21 mouse cellular contexts compared by ENCODE assay signal in genomic region chr19:9864856-9865255, GRCm38 (mm10). TPM values are rescaled to one million over a fixed set of nuclear protein-coding genes. Genes with fewer than 3 reads are reported as not detected.
DNase-seq lines count a peak whose midpoint lies in the region; ATAC-seq and TF ChIP-seq lines count a peak whose summit lies in the region.
"Had no signal": no experiment of that assay in that cellular context is flagged by ENCODE, and none has a peak within 500 bp of the region (broad histone marks: within the 10 kb centered on the region; RNA-seq: fewer than 3 reads in every experiment).

No protein-coding gene starts in this region.

- no peaks in the 10 kb centered on the region for H3K4me1 ChIP-seq in limb, embryonic 14.5 days (ENCODE audit: control insufficient read depth, insufficient read depth, low read length)
- H3K4me1 ChIP-seq in limb, embryonic 10.5 days: no peaks in the 10 kb centered on the region
- H3K4me1 ChIP-seq in midbrain, embryonic 11.5 days (ENCODE audit: control insufficient read depth, insufficient read depth, low read length): no peaks in the 10 kb centered on the region
- no peaks in the 10 kb centered on the region for H3K4me1 ChIP-seq in midbrain, embryonic 16.5 days (ENCODE audit: control insufficient read depth, insufficient read depth, low read length)
- no peaks in the 10 kb centered on the region; the same call in 1 of the 2 replicates for H3K4me1 ChIP-seq in embryonic fibroblast, embryonic 13.5 days (ENCODE audit: control insufficient read depth, insufficient read depth, low read length)
- H3K4me1 ChIP-seq: embryonic facial prominence, embryonic 15.5 days; forebrain, embryonic 12.5 days; heart, embryonic 12.5 days; hindbrain, embryonic 15.5 days had no signal

- no peaks in the 10 kb centered on the region for H3K9me3 ChIP-seq in limb, embryonic 14.5 days (ENCODE audit: control insufficient read depth, low read length)
- no peaks in the 10 kb centered on the region for H3K9me3 ChIP-seq in limb, embryonic 10.5 days (replicated peaks)
- no peaks in the 10 kb centered on the region for H3K9me3 ChIP-seq in midbrain, embryonic 11.5 days (ENCODE audit: control insufficient read depth, low read length)
- no peaks in the 10 kb centered on the region for H3K9me3 ChIP-seq in midbrain, embryonic 16.5 days (replicated peaks; ENCODE audit: control insufficient read depth, low read length, poor library complexity, severe bottlenecking)
- H3K9me3 ChIP-seq: embryonic facial prominence, embryonic 15.5 days; forebrain, embryonic 12.5 days; heart, embryonic 12.5 days; hindbrain, embryonic 15.5 days had no signal

- peak; percentile 51 for DNase-seq in limb, embryonic 14.5 days (ENCODE audit: low spot score)
- DNase-seq in limb, embryonic 10.5 days (ENCODE audit: low spot score): no peak
- DNase-seq in midbrain, embryonic 11.5 days (ENCODE audit: low spot score, missing footprints): peak; percentile 19
- DNase-seq in urinary bladder, postnatal 25 days (ENCODE audit: low spot score): no peak
- DNase-seq: adrenal gland, postnatal 14 days; cerebellum, adult 11-12 months; cerebellum, adult 9-10 months; cerebellum, postnatal 36 days; gastrocnemius, postnatal 14 days; heart, adult 2 months had no signal

- no peaks in the 10 kb centered on the region for H3K36me3 ChIP-seq in limb, embryonic 14.5 days (ENCODE audit: control insufficient read depth, insufficient read depth, low read length)
- peaks cover 6% of the 10 kb centered on the region for H3K36me3 ChIP-seq in limb, embryonic 10.5 days
- no peaks in the 10 kb centered on the region for H3K36me3 ChIP-seq in midbrain, embryonic 11.5 days (ENCODE audit: control insufficient read depth, insufficient read depth, low read length)
- no peaks in the 10 kb centered on the region for H3K36me3 ChIP-seq in midbrain, embryonic 16.5 days (ENCODE audit: control insufficient read depth, insufficient read depth, low read length)
- H3K36me3 ChIP-seq: embryonic facial prominence, embryonic 15.5 days; forebrain, embryonic 12.5 days; hindbrain, embryonic 15.5 days had no signal

- H3K4me3 ChIP-seq in limb, embryonic 14.5 days (replicated peaks; ENCODE audit: low read length): no peak overlapping the region
- H3K4me3 ChIP-seq in limb, embryonic 10.5 days: no peak overlapping the region
- H3K4me3 ChIP-seq in midbrain, embryonic 11.5 days (ENCODE audit: low read depth, low read length): no peak overlapping the region
- no peak overlapping the region for H3K4me3 ChIP-seq in midbrain, embryonic 16.5 days (ENCODE audit: low read depth, low read length)
- H3K4me3 ChIP-seq in embryonic fibroblast, embryonic 13.5 days (ENCODE audit: insufficient read depth, low read length): no peak overlapping the region
- H3K4me3 ChIP-seq: embryonic facial prominence, embryonic 15.5 days; forebrain, embryonic 12.5 days; heart, adult 2 months; heart, embryonic 12.5 days; hindbrain, embryonic 15.5 days had no signal

- WGBS in limb, embryonic 14.5 days: 33% methylated on average over 1 of the region's 1 CpGs
- 85% methylated on average over 1 of the region's 1 CpGs for whole genome bisulfite sequencing in limb, embryonic 10.5 days
- WGBS in midbrain, embryonic 11.5 days: 92% methylated on average over 1 of the region's 1 CpGs
- 93% methylated on average over 1 of the region's 1 CpGs for WGBS in midbrain, embryonic 16.5 days

- no peak for ATAC-seq in limb, embryonic 14.5 days (ENCODE audit: low FRiP score, low read depth)
- no peak for ATAC-seq in midbrain, embryonic 11.5 days (ENCODE audit: low FRiP score)
- no peak for ATAC-seq in midbrain, embryonic 16.5 days
- ATAC-seq: forebrain, embryonic 16.5 days had no signal

- no peak overlapping the region for H3K27ac ChIP-seq in limb, embryonic 14.5 days (replicated peaks; ENCODE audit: low read depth, low read length)
- H3K27ac ChIP-seq in limb, embryonic 10.5 days: no peak overlapping the region
- H3K27ac ChIP-seq in midbrain, embryonic 11.5 days (ENCODE audit: low read depth, low read length): no peak overlapping the region
- H3K27ac ChIP-seq in midbrain, embryonic 16.5 days (ENCODE audit: low read length): no peak overlapping the region
- H3K27ac ChIP-seq in embryonic fibroblast, embryonic 13.5 days (ENCODE audit: insufficient read depth, low read length): peak overlapping the region; percentile 91
- H3K27ac ChIP-seq: embryonic facial prominence, embryonic 15.5 days; forebrain, embryonic 12.5 days; heart, adult 2 months; hindbrain, embryonic 15.5 days had no signal

- no peak overlapping the region for H3K9ac ChIP-seq in limb, embryonic 14.5 days (ENCODE audit: low read depth, low read length, severe bottlenecking)
- no peak overlapping the region for H3K9ac ChIP-seq in midbrain, embryonic 11.5 days (ENCODE audit: low read length)
- H3K9ac ChIP-seq in midbrain, embryonic 16.5 days (ENCODE audit: low read depth, low read length): no peak overlapping the region
- H3K9ac ChIP-seq: embryonic facial prominence, embryonic 15.5 days; forebrain, embryonic 12.5 days; heart, embryonic 12.5 days; hindbrain, embryonic 15.5 days had no signal

- no peak for TF ChIP-seq CTCF in embryonic fibroblast, embryonic 13.5 days (IDR thresholded peaks at IDR 0.05; ENCODE audit: borderline replicate concordance, insufficient read depth, low read length)

- no peaks in the 10 kb centered on the region for H3K27me3 ChIP-seq in limb, embryonic 14.5 days (ENCODE audit: control insufficient read depth, insufficient read depth, low read length)
- H3K27me3 ChIP-seq in limb, embryonic 10.5 days (ENCODE audit: low read depth, poor library complexity, severe bottlenecking): no peaks in the 10 kb centered on the region
- H3K27me3 ChIP-seq in midbrain, embryonic 11.5 days (ENCODE audit: control insufficient read depth, insufficient read depth, low read length): no peaks in the 10 kb centered on the region
- no peaks in the 10 kb centered on the region for H3K27me3 ChIP-seq in midbrain, embryonic 16.5 days (ENCODE audit: control insufficient read depth, insufficient read depth, low read depth, low read length)
- H3K27me3 ChIP-seq: embryonic facial prominence, embryonic 15.5 days; forebrain, embryonic 12.5 days; heart, embryonic 12.5 days; hindbrain, embryonic 15.5 days had no signal

- H3K4me2 ChIP-seq in limb, embryonic 14.5 days (replicated peaks; ENCODE audit: low read depth, low read length, severe bottlenecking): no peak overlapping the region
- no peak overlapping the region for H3K4me2 ChIP-seq in midbrain, embryonic 11.5 days
- H3K4me2 ChIP-seq in midbrain, embryonic 16.5 days (ENCODE audit: low read length): no peak overlapping the region
- H3K4me2 ChIP-seq: embryonic facial prominence, embryonic 15.5 days; forebrain, embryonic 12.5 days; heart, embryonic 12.5 days; hindbrain, embryonic 15.5 days had no signal

- TF ChIP-seq POLR2A in limb, embryonic 14.5 days (IDR thresholded peaks at IDR 0.05; ENCODE audit: borderline replicate concordance, extremely low read depth, insufficient read depth, insufficient read length): no peak
- no peak for TF ChIP-seq POLR2A in embryonic fibroblast, embryonic 13.5 days (IDR thresholded peaks at IDR 0.05; ENCODE audit: low read depth, low read length)

RNA-seq across cellular contexts. Expression of gene Scgb2a2, which starts 17.5 kb away (rescaled TPM):
- not detected in 2 replicates for polyA plus RNA-seq in limb, embryonic 14.5 days (2012; rRNA removed)
- not detected in 2 replicates for polyA plus RNA-seq in limb, embryonic 14.5 days (2014; fragmentation: Nextera tagmentation; extraction: Ambion mirVana)
- polyA plus RNA-seq in limb, embryonic 10.5 days (2016; fragmentation: Nextera tagmentation; extraction: Ambion mirVana): not detected in 2 replicates
- not detected in 2 replicates for polyA plus RNA-seq in midbrain, embryonic 11.5 days (2014; fragmentation: Nextera tagmentation; extraction: Ambion mirVana)
- not detected in 2 replicates for polyA plus RNA-seq in midbrain, embryonic 16.5 days (2015; fragmentation: Nextera tagmentation; extraction: Ambion mirVana)
- not detected in 2 replicates for polyA plus RNA-seq in embryonic fibroblast, embryonic 13.5 days (2011; ENCODE audit: insufficient read length, low read depth, missing spikeins)
- polyA plus RNA-seq: embryonic facial prominence, embryonic 15.5 days; forebrain, embryonic 12.5 days; forebrain, embryonic 16.5 days; frontal cortex, adult 2 months; gonadal fat pad, adult 2 months; heart, adult 2 months; heart, embryonic 12.5 days; heart, embryonic 16.5 days; hindbrain, embryonic 11.5 days; hindbrain, embryonic 15.5 days had no signal

RNA-seq across cellular contexts. Expression of gene Incenp, which starts 34.5 kb away (rescaled TPM):
- polyA plus RNA-seq in limb, embryonic 14.5 days (2012; rRNA removed): 52.7 and 60.2 TPM in 2 replicates
- 69.1 and 82.9 TPM in 2 replicates for polyA plus RNA-seq in limb, embryonic 14.5 days (2014; fragmentation: Nextera tagmentation; extraction: Ambion mirVana)
- 167 and 183 TPM in 2 replicates for polyA plus RNA-seq in limb, embryonic 10.5 days (2016; fragmentation: Nextera tagmentation; extraction: Ambion mirVana)
- polyA plus RNA-seq in midbrain, embryonic 11.5 days (2014; fragmentation: Nextera tagmentation; extraction: Ambion mirVana): 97.8 and 106 TPM in 2 replicates
- 20.0 and 22.1 TPM in 2 replicates for polyA plus RNA-seq in midbrain, embryonic 16.5 days (2015; fragmentation: Nextera tagmentation; extraction: Ambion mirVana)
- polyA plus RNA-seq in embryonic fibroblast, embryonic 13.5 days (2011; ENCODE audit: insufficient read length, low read depth, missing spikeins): 48.6 and 65.9 TPM in 2 replicates

Comparison
In these comparisons a context has a peak if more than half of its experiments do, and no peak if none do; other contexts are left out.
1. DNase-seq: peak in limb, embryonic 14.5 days (single experiment) and midbrain, embryonic 11.5 days (single experiment); none in limb, embryonic 10.5 days (single experiment) and urinary bladder, postnatal 25 days (single experiment).